Mouse (Mus musculus): ENCODE measurements around the gene Ube2g2. TPM values are rescaled to one million over a fixed set of nuclear protein-coding genes. Genes with fewer than 3 reads are reported as not detected.
A peak's percentile ranks its signal among the peaks of the same experiment; 100 is the strongest.

The Ube2g2 gene
- 21.5 and 35.5 TPM in 2 replicates for polyA plus RNA-seq (2011; ENCODE audit: insufficient read depth, insufficient read length, low replicate concordance, missing spikeins)

GRCm38 (mm10) chr10:77622055-77622988 lies at the start of gene Ube2g2:
Gene Ube2g2, plus strand, starts transcription at chr10:77622275.
- H3K4me1 ChIP-seq (ENCODE audit: control insufficient read depth, insufficient read depth, low read length), result peaks cover 8% of the 10 kb centered on the region
- peak within 1 kb of the TSS; percentile 93 for H3K27ac ChIP-seq (ENCODE audit: control insufficient read depth, insufficient read depth, low read depth, low read length, poor library complexity)
- H3K4me3 ChIP-seq (replicated peaks; ENCODE audit: control insufficient read depth, low read depth, low read length), result peak within 1 kb of the TSS; percentile 94
- TF ChIP-seq CTCF (IDR thresholded peaks at IDR 0.05; ENCODE audit: control insufficient read depth, insufficient read depth, low read length) (no peak), POLR2A (IDR thresholded peaks at IDR 0.05; ENCODE audit: borderline replicate concordance, control insufficient read depth, low read depth, low read length) (no peak; the same call in 1 of the 2 replicates)
- under 1% methylated on average over 96 of the region's 96 CpGs for WGBS

- Histone ChIP-seq H3K4me1 (ENCODE audit: control insufficient read depth, insufficient read depth, low read length) (no peaks in the 10 kb centered on the region; the same call in 1 of the 2 replicates), H3K4me3 (replicated peaks; ENCODE audit: control insufficient read depth, low read depth, low read length) (no peak overlapping the region), H3K27ac (ENCODE audit: control insufficient read depth, insufficient read depth, low read depth, low read length, poor library complexity) (no peak overlapping the region)
- no peak for TF ChIP-seq POLR2A (IDR thresholded peaks at IDR 0.05; ENCODE audit: borderline replicate concordance, control insufficient read depth, low read depth, low read length)
- TF ChIP-seq CTCF (IDR thresholded peaks at IDR 0.05; ENCODE audit: control insufficient read depth, insufficient read depth, low read length), result no peak
- WGBS, result 70% methylated on average over 1 of the region's 1 CpGs
These were observed 48.9 kb upstream of the Ube2g2 start for GRCm38 (mm10) chr10:77573162-77573561.

DNA sequence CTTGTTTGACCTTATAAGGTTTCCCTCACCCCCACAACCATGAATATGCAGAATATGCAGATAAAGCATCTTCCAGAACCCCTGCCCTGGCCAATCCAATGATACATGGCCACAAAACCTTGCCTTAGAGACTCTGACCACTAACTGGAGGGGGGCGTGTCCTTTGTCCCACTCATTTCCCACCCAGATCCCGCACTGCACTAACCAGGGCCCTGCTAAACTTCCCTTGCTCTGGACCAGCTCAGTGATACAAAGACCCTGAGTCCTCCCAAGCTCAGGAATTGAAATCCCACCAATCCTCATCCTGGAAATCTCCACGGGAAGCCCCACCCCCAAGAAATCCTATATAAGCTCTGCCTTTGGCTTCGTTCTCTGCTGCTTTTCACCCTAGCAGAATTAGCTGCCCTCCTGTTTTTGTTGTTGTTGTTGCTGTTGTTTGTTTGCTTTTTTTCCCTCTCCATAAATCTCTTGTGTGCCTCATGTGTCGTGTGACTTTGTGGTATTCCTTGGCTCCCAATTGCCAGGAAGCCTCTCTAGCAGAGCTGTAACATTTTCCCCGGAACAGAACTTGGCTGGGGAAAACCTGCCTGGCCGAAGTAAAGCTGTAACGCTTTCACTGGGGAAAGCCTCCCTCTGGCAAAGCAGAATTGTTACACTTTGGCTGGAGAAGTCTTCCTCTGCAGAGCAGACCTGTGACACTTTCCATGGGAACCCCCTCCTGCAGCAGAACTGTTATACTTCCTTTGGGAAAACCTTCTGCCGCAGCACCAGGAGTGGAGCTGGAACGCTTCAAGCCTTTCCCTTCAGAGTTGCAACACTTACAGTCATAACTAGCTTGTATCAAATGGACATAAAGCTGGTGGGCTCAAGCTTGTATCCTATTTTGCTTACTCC lies 41.8 kb upstream of the Ube2g2 start:
- H3K4me3 ChIP-seq (replicated peaks; ENCODE audit: control insufficient read depth, low read depth, low read length), result no peak overlapping the region
- TF ChIP-seq CTCF (IDR thresholded peaks at IDR 0.05; ENCODE audit: control insufficient read depth, insufficient read depth, low read length), result no peak
- TF ChIP-seq POLR2A (IDR thresholded peaks at IDR 0.05; ENCODE audit: borderline replicate concordance, control insufficient read depth, low read depth, low read length), result no peak
- H3K4me1 ChIP-seq (ENCODE audit: control insufficient read depth, insufficient read depth, low read length), result peaks cover 3% of the 10 kb centered on the region; the same call in 1 of the 2 replicates
- H3K27ac ChIP-seq (ENCODE audit: control insufficient read depth, insufficient read depth, low read depth, low read length, poor library complexity), result no peak overlapping the region
- WGBS, result 70% methylated on average over 10 of the region's 10 CpGs

DNA sequence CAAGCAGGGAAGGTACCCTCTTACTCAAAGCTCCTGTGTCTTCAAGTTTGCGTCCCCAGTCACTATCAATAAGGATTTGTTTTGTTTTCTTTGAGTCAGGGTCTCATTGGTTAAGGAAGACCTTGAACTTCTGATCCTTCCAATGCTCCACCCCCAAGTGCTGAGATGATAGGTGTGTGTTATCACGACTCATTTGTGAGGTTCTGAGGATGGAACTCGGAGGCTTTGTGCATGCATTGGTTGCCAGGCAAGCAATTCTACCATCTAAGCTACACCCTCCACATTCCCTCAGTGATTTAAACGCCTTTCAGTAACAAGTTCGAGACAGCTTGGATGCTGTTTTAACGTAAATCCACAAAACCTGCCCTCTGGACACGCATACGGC lies 41.1 kb upstream of the Ube2g2 start:
- Histone ChIP-seq H3K27ac (ENCODE audit: control insufficient read depth, insufficient read depth, low read depth, low read length, poor library complexity) (peak overlapping the region; percentile 53), H3K4me1 (ENCODE audit: control insufficient read depth, insufficient read depth, low read length) (peaks cover 3% of the 10 kb centered on the region; the same call in 1 of the 2 replicates), H3K4me3 (replicated peaks; ENCODE audit: control insufficient read depth, low read depth, low read length) (peak overlapping the region; percentile 59)
- 8% methylated on average over 8 of the region's 8 CpGs for WGBS
- TF ChIP-seq CTCF (IDR thresholded peaks at IDR 0.05; ENCODE audit: control insufficient read depth, insufficient read depth, low read length) (no peak), POLR2A (IDR thresholded peaks at IDR 0.05; ENCODE audit: borderline replicate concordance, control insufficient read depth, low read depth, low read length) (no peak)

GRCm38 (mm10) chr10:77581408-77582284 lies 40.4 kb upstream of the Ube2g2 start, which contains the start of gene Pttg1ip:
Gene Pttg1ip, plus strand, starts transcription at chr10:77581720.
- under 1% methylated on average over 64 of the region's 64 CpGs for WGBS
- H3K4me3 ChIP-seq (replicated peaks; ENCODE audit: control insufficient read depth, low read depth, low read length), result peak within 1 kb of the TSS; percentile 92
- TF ChIP-seq CTCF (IDR thresholded peaks at IDR 0.05; ENCODE audit: control insufficient read depth, insufficient read depth, low read length), result no peak
- peak; percentile 99 for TF ChIP-seq POLR2A (IDR thresholded peaks at IDR 0.05; ENCODE audit: borderline replicate concordance, control insufficient read depth, low read depth, low read length)
- H3K27ac ChIP-seq (ENCODE audit: control insufficient read depth, insufficient read depth, low read depth, low read length, poor library complexity), result peak within 1 kb of the TSS; percentile 98
- H3K4me1 ChIP-seq (ENCODE audit: control insufficient read depth, insufficient read depth, low read length), result peaks cover 3% of the 10 kb centered on the region; the same call in 1 of the 2 replicates

DNA sequence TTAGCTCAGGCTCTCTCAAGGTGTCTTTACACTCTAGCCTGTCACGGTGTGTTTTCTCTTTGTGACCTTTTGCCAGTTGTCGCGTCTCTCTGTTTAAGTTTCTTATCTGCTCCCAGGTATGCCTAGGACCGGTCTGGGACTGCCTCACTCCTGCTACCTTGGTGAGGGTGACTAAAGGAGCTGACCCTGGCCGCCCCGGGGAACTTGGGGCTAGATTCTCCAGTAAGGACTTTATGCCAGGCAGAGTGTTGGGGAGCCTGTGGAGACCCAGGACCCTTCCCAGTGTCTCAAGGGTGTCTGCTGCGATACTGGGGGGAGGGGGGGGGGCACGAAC lies 39.8 kb upstream of the Ube2g2 start:
- Histone ChIP-seq H3K4me3 (replicated peaks; ENCODE audit: control insufficient read depth, low read depth, low read length) (peak overlapping the region; percentile 92), H3K27ac (ENCODE audit: control insufficient read depth, insufficient read depth, low read depth, low read length, poor library complexity) (peak overlapping the region; percentile 98), H3K4me1 (ENCODE audit: control insufficient read depth, insufficient read depth, low read length) (peaks cover 3% of the 10 kb centered on the region; the same call in 1 of the 2 replicates)
- TF ChIP-seq CTCF (IDR thresholded peaks at IDR 0.05; ENCODE audit: control insufficient read depth, insufficient read depth, low read length), result no peak
- no peak for TF ChIP-seq POLR2A (IDR thresholded peaks at IDR 0.05; ENCODE audit: borderline replicate concordance, control insufficient read depth, low read depth, low read length)
- 5% methylated on average over 8 of the region's 8 CpGs for WGBS

DNA sequence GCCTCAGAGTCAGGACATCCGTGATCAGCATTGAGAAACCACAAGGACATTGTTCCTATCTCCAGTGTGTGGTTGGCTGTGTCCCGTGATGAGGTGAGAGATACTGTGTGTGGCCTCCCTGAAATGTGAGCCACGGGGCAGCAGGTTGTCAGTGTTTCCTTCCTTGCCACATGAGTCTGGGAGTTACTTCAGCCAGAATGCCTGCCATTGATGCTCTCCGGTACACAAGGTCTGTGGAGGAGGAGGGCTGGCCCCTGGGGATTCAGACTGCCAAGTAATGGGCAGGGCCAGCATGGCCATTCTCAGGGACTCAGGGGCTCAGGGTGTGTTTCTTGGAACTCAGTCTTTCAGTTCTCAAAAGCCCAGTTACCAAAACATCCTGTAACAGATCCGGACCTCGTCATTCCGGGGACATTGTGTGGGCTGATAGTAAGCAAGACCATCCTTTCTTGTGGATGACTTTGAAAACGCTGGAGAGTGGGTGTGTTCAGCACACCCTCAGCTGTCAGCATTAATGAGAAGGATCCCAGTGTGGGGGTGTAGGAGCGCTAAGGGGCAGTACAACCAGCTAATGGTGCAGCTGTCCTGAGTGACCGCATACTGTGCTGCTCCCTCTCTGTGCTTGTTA lies 38.2 kb upstream of the Ube2g2 start:
- 34% methylated on average over 10 of the region's 10 CpGs for WGBS

More for the DNA sequence above, 38.2 kb upstream of the Ube2g2 start:
- H3K4me1 ChIP-seq (ENCODE audit: control insufficient read depth, insufficient read depth, low read length), result peaks cover 3% of the 10 kb centered on the region; the same call in 1 of the 2 replicates
- H3K27ac ChIP-seq (ENCODE audit: control insufficient read depth, insufficient read depth, low read depth, low read length, poor library complexity), result no peak overlapping the region
- no peak overlapping the region for H3K4me3 ChIP-seq (replicated peaks; ENCODE audit: control insufficient read depth, low read depth, low read length)
- TF ChIP-seq POLR2A (IDR thresholded peaks at IDR 0.05; ENCODE audit: borderline replicate concordance, control insufficient read depth, low read depth, low read length), result no peak
- TF ChIP-seq CTCF (IDR thresholded peaks at IDR 0.05; ENCODE audit: control insufficient read depth, insufficient read depth, low read length), result no peak
